ENCODE assay signal across 31 mouse cellular contexts in genomic region chr6:78327798-78328197, GRCm38 (mm10). TPM values are rescaled to one million over a fixed set of nuclear protein-coding genes. Genes with fewer than 3 reads are reported as not detected.
DNase-seq lines count a peak whose midpoint lies in the region; ATAC-seq and TF ChIP-seq lines count a peak whose summit lies in the region.
"Had no signal": no experiment of that assay in that cellular context is flagged by ENCODE, and none has a peak within 500 bp of the region (broad histone marks: within the 10 kb centered on the region; RNA-seq: fewer than 3 reads in every experiment).

No protein-coding gene starts in this region.

- peak; percentile 64 for TF ChIP-seq CTCF in forebrain, postnatal 0 days (IDR thresholded peaks at IDR 0.05; ENCODE audit: low read depth)
- peak; percentile 77 for TF ChIP-seq CTCF in layer of hippocampus, adult 2 months (conservative IDR thresholded peaks at IDR 0.05)
- peak; percentile 20; the same call in 1 of the 2 replicates for TF ChIP-seq CTCF in cortical plate, adult 2 months (IDR thresholded peaks at IDR 0.05; ENCODE audit: extremely low read depth, insufficient read depth, low read length)

- no peak for TF ChIP-seq POLR2A in cortical plate, adult 2 months (IDR thresholded peaks at IDR 0.05; ENCODE audit: extremely low read depth, insufficient read depth, low read length)

- H3K9me3 ChIP-seq in forebrain, postnatal 0 days (ENCODE audit: low read length), result no peaks in the 10 kb centered on the region
- H3K9me3 ChIP-seq in forebrain, embryonic 12.5 days, result no peaks in the 10 kb centered on the region
- H3K9me3 ChIP-seq in midbrain, embryonic 14.5 days (ENCODE audit: control insufficient read depth, low read length), result no peaks in the 10 kb centered on the region
- H3K9me3 ChIP-seq in midbrain, embryonic 11.5 days (ENCODE audit: control insufficient read depth, low read length), result no peaks in the 10 kb centered on the region
- H3K9me3 ChIP-seq: embryonic facial prominence, embryonic 10.5 days; heart, embryonic 15.5 days; kidney, embryonic 15.5 days; limb, embryonic 12.5 days; midbrain, embryonic 12.5 days; neural tube, embryonic 12.5 days had no signal

- no peak overlapping the region for H3K9ac ChIP-seq in forebrain, postnatal 0 days
- no peak overlapping the region for H3K9ac ChIP-seq in forebrain, embryonic 12.5 days
- H3K9ac ChIP-seq in midbrain, embryonic 14.5 days (replicated peaks; ENCODE audit: low read length), result no peak overlapping the region
- H3K9ac ChIP-seq in midbrain, embryonic 11.5 days (ENCODE audit: low read length), result no peak overlapping the region
- H3K9ac ChIP-seq: heart, embryonic 15.5 days; kidney, embryonic 15.5 days; limb, embryonic 12.5 days; liver, postnatal 0 days; midbrain, embryonic 12.5 days; neural tube, embryonic 12.5 days had no signal

- no peak overlapping the region for H3K27ac ChIP-seq in forebrain, postnatal 0 days (ENCODE audit: low read depth, low read length)
- no peak overlapping the region for H3K27ac ChIP-seq in forebrain, embryonic 12.5 days
- no peak overlapping the region for H3K27ac ChIP-seq in layer of hippocampus, adult 2 months
- H3K27ac ChIP-seq in midbrain, embryonic 14.5 days (replicated peaks; ENCODE audit: low read depth, low read length), result no peak overlapping the region
- H3K27ac ChIP-seq in midbrain, embryonic 11.5 days (ENCODE audit: low read depth, low read length), result no peak overlapping the region
- H3K27ac ChIP-seq in cortical plate, adult 2 months (ENCODE audit: insufficient read depth, low read length), result no peak overlapping the region
- H3K27ac ChIP-seq: embryonic facial prominence, embryonic 10.5 days; heart, embryonic 15.5 days; kidney, embryonic 15.5 days; limb, embryonic 12.5 days; midbrain, embryonic 12.5 days; neural tube, embryonic 12.5 days had no signal

- DNase-seq in forebrain, postnatal 0 days, result peak; percentile 52
- peak; percentile 6 to 10 for DNase-seq in layer of hippocampus, adult 2 months (ENCODE audit: low spot score in 2 of 2)
- no peak for DNase-seq in layer of hippocampus, postnatal 25 days (ENCODE audit: extremely low spot score in 1 of 2, low spot score in 1 of 2)
- DNase-seq in midbrain, embryonic 14.5 days, result peak; percentile 51
- DNase-seq in midbrain, embryonic 11.5 days (ENCODE audit: low spot score, missing footprints), result no peak
- DNase-seq in ovary, postnatal 10 days (ENCODE audit: low spot score), result no peak
- DNase-seq: adrenal gland, postnatal 10 days; cerebellum, adult 9-10 months; heart, postnatal 36 days; kidney, adult 11 months; kidney, postnatal 4 days; liver, postnatal 0 days; lung, postnatal 10 days; spleen, adult 18-20 months; thymus, postnatal 14 days had no signal

- H3K27me3 ChIP-seq in forebrain, postnatal 0 days (ENCODE audit: insufficient read depth, low read length), result no peaks in the 10 kb centered on the region
- no peaks in the 10 kb centered on the region for H3K27me3 ChIP-seq in forebrain, embryonic 12.5 days
- H3K27me3 ChIP-seq in midbrain, embryonic 14.5 days (ENCODE audit: control insufficient read depth, insufficient read depth, low read length), result no peaks in the 10 kb centered on the region
- no peaks in the 10 kb centered on the region for H3K27me3 ChIP-seq in midbrain, embryonic 11.5 days (ENCODE audit: control insufficient read depth, insufficient read depth, low read length)
- H3K27me3 ChIP-seq: heart, embryonic 15.5 days; kidney, embryonic 15.5 days; limb, embryonic 12.5 days; midbrain, embryonic 12.5 days; neural tube, embryonic 12.5 days had no signal

- no peak overlapping the region for H3K4me3 ChIP-seq in forebrain, postnatal 0 days (ENCODE audit: low read depth, low read length)
- H3K4me3 ChIP-seq in forebrain, embryonic 12.5 days (replicated peaks), result no peak overlapping the region
- H3K4me3 ChIP-seq in layer of hippocampus, adult 2 months, result no peak overlapping the region
- no peak overlapping the region for H3K4me3 ChIP-seq in midbrain, embryonic 14.5 days (replicated peaks; ENCODE audit: low read depth, low read length)
- no peak overlapping the region for H3K4me3 ChIP-seq in midbrain, embryonic 11.5 days (ENCODE audit: low read depth, low read length)
- H3K4me3 ChIP-seq in cortical plate, adult 2 months (ENCODE audit: insufficient read depth, low read length), result no peak overlapping the region
- H3K4me3 ChIP-seq: embryonic facial prominence, embryonic 10.5 days; heart, embryonic 15.5 days; kidney, embryonic 15.5 days; limb, embryonic 12.5 days; midbrain, embryonic 12.5 days; neural tube, embryonic 12.5 days had no signal

- ATAC-seq in forebrain, postnatal 0 days, result peak; percentile 60; the same call in 1 of the 2 replicates
- no peak for ATAC-seq in forebrain, embryonic 12.5 days (ENCODE audit: low FRiP score)
- no peak for ATAC-seq in midbrain, embryonic 14.5 days (ENCODE audit: low FRiP score, low TSS enrichment)
- ATAC-seq in midbrain, embryonic 11.5 days (ENCODE audit: low FRiP score), result no peak
- ATAC-seq: hindbrain, embryonic 16.5 days; liver, postnatal 0 days had no signal

- no peak overlapping the region for H3K4me2 ChIP-seq in forebrain, postnatal 0 days (ENCODE audit: low read depth)
- H3K4me2 ChIP-seq in forebrain, embryonic 12.5 days, result no peak overlapping the region
- H3K4me2 ChIP-seq in midbrain, embryonic 14.5 days (ENCODE audit: low read length), result no peak overlapping the region
- H3K4me2 ChIP-seq in midbrain, embryonic 11.5 days, result no peak overlapping the region
- H3K4me2 ChIP-seq: heart, embryonic 15.5 days; kidney, embryonic 15.5 days; limb, embryonic 12.5 days; liver, embryonic 11.5 days; midbrain, embryonic 12.5 days; neural tube, embryonic 12.5 days had no signal

- no peaks in the 10 kb centered on the region for H3K4me1 ChIP-seq in forebrain, postnatal 0 days (ENCODE audit: insufficient read depth)
- H3K4me1 ChIP-seq in forebrain, embryonic 12.5 days, result peaks cover 4% of the 10 kb centered on the region; the same call in 1 of the 2 replicates
- 0 out of 2 replicates have a peak, but pooled peaks cover 3% of the 10 kb centered on the region for H3K4me1 ChIP-seq in midbrain, embryonic 14.5 days (ENCODE audit: control insufficient read depth, insufficient read depth, low read length)
- H3K4me1 ChIP-seq in midbrain, embryonic 11.5 days (ENCODE audit: control insufficient read depth, insufficient read depth, low read length), result no peaks in the 10 kb centered on the region
- H3K4me1 ChIP-seq in cortical plate, adult 2 months (ENCODE audit: control insufficient read depth, insufficient read depth, low read length), result no peaks in the 10 kb centered on the region
- H3K4me1 ChIP-seq: heart, embryonic 15.5 days; kidney, embryonic 15.5 days; limb, embryonic 12.5 days; midbrain, embryonic 12.5 days; neural tube, embryonic 12.5 days had no signal

- H3K36me3 ChIP-seq in forebrain, postnatal 0 days (ENCODE audit: insufficient read depth), result no peaks in the 10 kb centered on the region
- H3K36me3 ChIP-seq in forebrain, embryonic 12.5 days (replicated peaks), result no peaks in the 10 kb centered on the region
- H3K36me3 ChIP-seq in midbrain, embryonic 14.5 days (ENCODE audit: control insufficient read depth, insufficient read depth, low read length), result no peaks in the 10 kb centered on the region
- no peaks in the 10 kb centered on the region for H3K36me3 ChIP-seq in midbrain, embryonic 11.5 days (ENCODE audit: control insufficient read depth, insufficient read depth, low read length)
- H3K36me3 ChIP-seq: embryonic facial prominence, embryonic 10.5 days; heart, embryonic 15.5 days; kidney, embryonic 15.5 days; limb, embryonic 12.5 days; midbrain, embryonic 12.5 days; neural tube, embryonic 12.5 days had no signal

RNA-seq across cellular contexts. Expression of gene Reg3b, which starts 42.7 kb away (rescaled TPM):
- total RNA-seq in forebrain, postnatal 0 days (2014; rRNA removed), result not detected in 2 replicates
- polyA plus RNA-seq in forebrain, postnatal 0 days (2015; fragmentation: Nextera tagmentation; extraction: Ambion mirVana), result not detected in 2 replicates
- polyA plus RNA-seq in forebrain, embryonic 12.5 days (2016; fragmentation: Nextera tagmentation; extraction: Ambion mirVana), result not detected in 2 replicates
- total RNA-seq in layer of hippocampus, adult 2 months (2021), result not detected
- total RNA-seq in layer of hippocampus, postnatal 25 days (2021), result not detected
- polyA plus RNA-seq in midbrain, embryonic 14.5 days (2014; fragmentation: Nextera tagmentation; extraction: Ambion mirVana), result 0.29 and 1.0 TPM in 2 replicates
- not detected in 2 replicates for polyA plus RNA-seq in midbrain, embryonic 11.5 days (2014; fragmentation: Nextera tagmentation; extraction: Ambion mirVana)
- 0.23 and 0.38 TPM in 2 replicates for polyA plus RNA-seq in cortical plate, adult 2 months (2012; rRNA removed)
- total RNA-seq: adrenal gland, postnatal 10 days; common myeloid progenitor, adult 5-6 weeks; gastrocnemius, adult 8-10 months; heart, postnatal 36 days; left cerebral cortex, adult 8-10 months; megakaryocyte progenitor cell, adult 5-6 weeks had no signal
- polyA plus RNA-seq: embryonic facial prominence, embryonic 10.5 days; heart, embryonic 15.5 days; kidney, embryonic 15.5 days; limb, embryonic 12.5 days; liver, embryonic 11.5 days; liver, postnatal 0 days; midbrain, embryonic 12.5 days; neural tube, embryonic 12.5 days had no signal

RNA-seq across cellular contexts. Expression of gene Reg3d, which starts 50.9 kb away (rescaled TPM):
- not detected in 2 replicates for total RNA-seq in forebrain, postnatal 0 days (2014; rRNA removed)
- not detected in 2 replicates for polyA plus RNA-seq in forebrain, postnatal 0 days (2015; fragmentation: Nextera tagmentation; extraction: Ambion mirVana)
- polyA plus RNA-seq in forebrain, embryonic 12.5 days (2016; fragmentation: Nextera tagmentation; extraction: Ambion mirVana), result not detected in 2 replicates
- not detected for total RNA-seq in layer of hippocampus, adult 2 months (2021)
- total RNA-seq in layer of hippocampus, postnatal 25 days (2021), result not detected
- not detected in 2 replicates for polyA plus RNA-seq in midbrain, embryonic 14.5 days (2014; fragmentation: Nextera tagmentation; extraction: Ambion mirVana)
- not detected in 2 replicates for polyA plus RNA-seq in midbrain, embryonic 11.5 days (2014; fragmentation: Nextera tagmentation; extraction: Ambion mirVana)
- not detected in 2 replicates for polyA plus RNA-seq in cortical plate, adult 2 months (2012; rRNA removed)
- total RNA-seq: adrenal gland, postnatal 10 days; common myeloid progenitor, adult 5-6 weeks; gastrocnemius, adult 8-10 months; heart, postnatal 36 days; left cerebral cortex, adult 8-10 months; megakaryocyte progenitor cell, adult 5-6 weeks had no signal
- polyA plus RNA-seq: embryonic facial prominence, embryonic 10.5 days; frontal cortex, adult 2 months; gonadal fat pad, adult 2 months; heart, embryonic 15.5 days; hindbrain, embryonic 16.5 days; kidney, embryonic 15.5 days; limb, embryonic 12.5 days; liver, embryonic 11.5 days; liver, postnatal 0 days; midbrain, embryonic 12.5 days; neural tube, embryonic 12.5 days had no signal

RNA-seq across cellular contexts. Expression of gene Reg3a, which starts 52.7 kb away (rescaled TPM):
- not detected in 2 replicates for total RNA-seq in forebrain, postnatal 0 days (2014; rRNA removed)
- not detected in 2 replicates for polyA plus RNA-seq in forebrain, postnatal 0 days (2015; fragmentation: Nextera tagmentation; extraction: Ambion mirVana)
- not detected in 2 replicates for polyA plus RNA-seq in forebrain, embryonic 12.5 days (2016; fragmentation: Nextera tagmentation; extraction: Ambion mirVana)
- not detected for total RNA-seq in layer of hippocampus, adult 2 months (2021)
- total RNA-seq in layer of hippocampus, postnatal 25 days (2021), result not detected
- polyA plus RNA-seq in midbrain, embryonic 14.5 days (2014; fragmentation: Nextera tagmentation; extraction: Ambion mirVana), result not detected in 2 replicates
- polyA plus RNA-seq in midbrain, embryonic 11.5 days (2014; fragmentation: Nextera tagmentation; extraction: Ambion mirVana), result not detected in 2 replicates
- polyA plus RNA-seq in cortical plate, adult 2 months (2012; rRNA removed), result not detected in 2 replicates
- total RNA-seq: adrenal gland, postnatal 10 days; common myeloid progenitor, adult 5-6 weeks; gastrocnemius, adult 8-10 months; heart, postnatal 36 days; left cerebral cortex, adult 8-10 months; megakaryocyte progenitor cell, adult 5-6 weeks had no signal
- polyA plus RNA-seq: embryonic facial prominence, embryonic 10.5 days; frontal cortex, adult 2 months; gonadal fat pad, adult 2 months; heart, embryonic 15.5 days; hindbrain, embryonic 16.5 days; kidney, embryonic 15.5 days; limb, embryonic 12.5 days; liver, embryonic 11.5 days; liver, postnatal 0 days; midbrain, embryonic 12.5 days; neural tube, embryonic 12.5 days had no signal

Comparison
In these comparisons a context has a peak if more than half of its experiments do, and no peak if none do; other contexts are left out.
1. DNase-seq: peak in forebrain, postnatal 0 days (single experiment), layer of hippocampus, adult 2 months (2 of 2) and midbrain, embryonic 14.5 days (single experiment); none in layer of hippocampus, postnatal 25 days (0 of 2), midbrain, embryonic 11.5 days (single experiment) and ovary, postnatal 10 days (single experiment).
2. CTCF ChIP-seq: peak in every context shown above with its lines; median percentile 77 in layer of hippocampus, adult 2 months; 64 in forebrain, postnatal 0 days; 20 in cortical plate, adult 2 months.